ENCODE assay signal across 8 mouse cellular contexts in the genomic region with DNA sequence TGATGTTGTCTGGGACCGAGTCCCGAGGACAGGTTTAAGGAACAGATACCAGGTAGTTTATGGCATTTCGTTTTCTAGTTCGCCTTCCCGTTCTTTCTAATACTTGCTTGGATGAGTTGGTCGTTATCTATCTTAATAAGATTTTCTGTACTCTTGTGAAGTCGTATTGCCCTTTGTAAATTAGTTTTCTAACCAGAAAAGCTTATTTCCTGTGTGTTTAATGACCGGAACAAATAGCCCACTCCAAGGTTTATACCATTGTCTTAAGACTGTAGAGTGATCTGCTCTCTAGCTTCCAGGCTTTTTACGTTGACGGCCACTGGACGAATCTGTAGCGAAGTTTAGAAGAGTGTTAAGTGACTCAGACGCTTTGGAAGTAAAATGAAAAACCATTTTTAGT. TPM values are rescaled to one million over a fixed set of nuclear protein-coding genes. Genes with fewer than 3 reads are reported as not detected.
DNase-seq lines count a peak whose midpoint lies in the region; ATAC-seq lines count a peak whose summit lies in the region.

No protein-coding gene starts in this region.

- H3K36me3 ChIP-seq in heart, embryonic 11.5 days (ENCODE audit: control insufficient read depth, insufficient read depth, low read length): no peaks in the 10 kb centered on the region
- no peaks in the 10 kb centered on the region for H3K36me3 ChIP-seq in hindbrain, embryonic 12.5 days
- no peaks in the 10 kb centered on the region for H3K36me3 ChIP-seq in midbrain, embryonic 11.5 days (ENCODE audit: control insufficient read depth, insufficient read depth, low read length)

- peak overlapping the region; percentile 65 for H3K4me2 ChIP-seq in heart, embryonic 11.5 days
- H3K4me2 ChIP-seq in hindbrain, embryonic 12.5 days (replicated peaks): peak overlapping the region; percentile 62
- peak overlapping the region; percentile 61 for H3K4me2 ChIP-seq in midbrain, embryonic 11.5 days

- H3K4me3 ChIP-seq in heart, embryonic 11.5 days (ENCODE audit: low read depth, low read length): peak overlapping the region; percentile 94
- peak overlapping the region; percentile 90 for H3K4me3 ChIP-seq in hindbrain, embryonic 12.5 days
- H3K4me3 ChIP-seq in midbrain, embryonic 11.5 days (ENCODE audit: low read depth, low read length): peak overlapping the region; percentile 89

- H3K4me1 ChIP-seq in heart, embryonic 11.5 days (ENCODE audit: control insufficient read depth, insufficient read depth, low read length): peaks cover 6% of the 10 kb centered on the region; the same call in 1 of the 2 replicates
- peaks cover 5% of the 10 kb centered on the region; the same call in 1 of the 2 replicates for H3K4me1 ChIP-seq in hindbrain, embryonic 12.5 days
- H3K4me1 ChIP-seq in midbrain, embryonic 11.5 days (ENCODE audit: control insufficient read depth, insufficient read depth, low read length): peaks cover 5% of the 10 kb centered on the region

- no peak for DNase-seq in heart, postnatal 4 days
- DNase-seq in NIH3T3 (ENCODE audit: low read depth): peak; percentile 47
- peak; percentile 87 for DNase-seq in midbrain, embryonic 11.5 days (ENCODE audit: low spot score, missing footprints)
- no peak for DNase-seq in frontal cortex, postnatal 10 days (ENCODE audit: low spot score in 2 of 2)
- DNase-seq in ovary, postnatal 14 days (ENCODE audit: low spot score): no peak
- DNase-seq in adrenal gland, adult (ENCODE audit: inconsistent age in 2 of 2, low spot score in 1 of 2): no peak

- peak overlapping the region; percentile 89 for H3K9ac ChIP-seq in heart, embryonic 11.5 days (ENCODE audit: low read depth, low read length)
- H3K9ac ChIP-seq in hindbrain, embryonic 12.5 days: peak overlapping the region; percentile 89
- peak overlapping the region; percentile 91 for H3K9ac ChIP-seq in midbrain, embryonic 11.5 days (ENCODE audit: low read length)

- peak overlapping the region; percentile 79 for H3K27ac ChIP-seq in heart, embryonic 11.5 days (ENCODE audit: low read depth, low read length)
- peak overlapping the region; percentile 74 for H3K27ac ChIP-seq in hindbrain, embryonic 12.5 days
- H3K27ac ChIP-seq in midbrain, embryonic 11.5 days (ENCODE audit: low read depth, low read length): no peak overlapping the region

- no peak for ATAC-seq in heart, embryonic 11.5 days (replicated peaks; ENCODE audit: insufficient number of reproducible peaks, low FRiP score, low TSS enrichment)
- ATAC-seq in hindbrain, embryonic 12.5 days (ENCODE audit: low FRiP score): no peak
- ATAC-seq in midbrain, embryonic 11.5 days (ENCODE audit: low FRiP score): no peak

- no peaks in the 10 kb centered on the region for H3K27me3 ChIP-seq in heart, embryonic 11.5 days (ENCODE audit: control insufficient read depth, insufficient read depth, low read length)
- 0 out of 2 replicates have a peak, but pooled peaks cover 2% of the 10 kb centered on the region for H3K27me3 ChIP-seq in hindbrain, embryonic 12.5 days
- H3K27me3 ChIP-seq in midbrain, embryonic 11.5 days (ENCODE audit: control insufficient read depth, insufficient read depth, low read length): no peaks in the 10 kb centered on the region

- WGBS in heart, embryonic 11.5 days (ENCODE audit: insufficient replicate concordance): 2% methylated on average over 13 of the region's 13 CpGs
- WGBS in hindbrain, embryonic 12.5 days: 2% methylated on average over 13 of the region's 13 CpGs
- WGBS in midbrain, embryonic 11.5 days: 2% methylated on average over 13 of the region's 13 CpGs

- H3K9me3 ChIP-seq in heart, embryonic 11.5 days (replicated peaks; ENCODE audit: control insufficient read depth, low read length): no peaks in the 10 kb centered on the region
- H3K9me3 ChIP-seq in hindbrain, embryonic 12.5 days (replicated peaks): no peaks in the 10 kb centered on the region
- no peaks in the 10 kb centered on the region for H3K9me3 ChIP-seq in midbrain, embryonic 11.5 days (ENCODE audit: control insufficient read depth, low read length)

RNA-seq across cellular contexts. Expression of gene Plekha1, which starts 1.1 kb away (rescaled TPM):
- polyA plus RNA-seq in heart, embryonic 11.5 days (2014; fragmentation: Nextera tagmentation; extraction: Ambion mirVana): 41.4 and 51.7 TPM in 2 replicates
- total RNA-seq in heart, postnatal 4 days (2021): 10 to 100 TPM; 60.1 TPM
- 56.5 and 59.0 TPM in 2 replicates for polyA plus RNA-seq in hindbrain, embryonic 12.5 days (2016; fragmentation: Nextera tagmentation; extraction: Ambion mirVana)
- 37.6 and 40.8 TPM in 2 replicates for polyA plus RNA-seq in midbrain, embryonic 11.5 days (2014; fragmentation: Nextera tagmentation; extraction: Ambion mirVana)

Comparison
In these comparisons a context has a peak if more than half of its experiments do, and no peak if none do; other contexts are left out.
1. DNase-seq: peak in NIH3T3 (single experiment) and midbrain, embryonic 11.5 days (single experiment); none in heart, postnatal 4 days (single experiment), frontal cortex, postnatal 10 days (0 of 2), ovary, postnatal 14 days (single experiment) and adrenal gland, adult (0 of 2).
2. Peak in every context shown above with its lines, with median percentiles within 50 percentile points of each other: H3K4me2 ChIP-seq, H3K4me3 ChIP-seq and H3K9ac ChIP-seq.